Mouse (Mus musculus) liver, embryonic 13.5 days (tissue): ENCODE data around the gene Hmgb1. TPM values are rescaled to one million over a fixed set of nuclear protein-coding genes. Genes with fewer than 3 reads are reported as not detected.

Experiments used
- ATAC-seq: fragments of 200-750 bp; cut with Nextera tagmentation; 2 replicates; pipeline ENCODE4 v1.8.0; 2017; ENCODE audit warnings: low read depth, mild to moderate bottlenecking, moderate number of reproducible peaks, moderate library complexity
- DNase-seq: peaks from one replicate; pipeline ENCODE4 v3.0.0; 2022
- H3K27ac ChIP-seq: fragments of 300-500 bp; sonication (generic); 2 replicates; pipeline ENCODE4 v1.5.1; 2015; ENCODE audit warnings: moderate library complexity, mild to moderate bottlenecking, inconsistent platforms
- H3K27me3 ChIP-seq: fragments of 300-500 bp; sonication (generic); 2 replicates; pipeline ENCODE4 v1.6.1; 2015; ENCODE audit warnings: mild to moderate bottlenecking, inconsistent platforms
- H3K36me3 ChIP-seq: fragments of 300-500 bp; sonication (generic); 2 replicates; pipeline ENCODE4 v1.6.1; 2015; ENCODE audit warnings: mild to moderate bottlenecking, inconsistent platforms
- H3K4me1 ChIP-seq: fragments of 300-500 bp; sonication (generic); replicated peaks from 2 replicates; pipeline ENCODE4 v1.6.1; 2015; ENCODE audit warnings: inconsistent platforms
- H3K4me2 ChIP-seq: fragments of 300-500 bp; sonication (generic); 2 replicates; pipeline ENCODE4 v1.6.1; 2015; ENCODE audit warnings: inconsistent platforms, mild to moderate bottlenecking, moderate library complexity
- H3K4me3 ChIP-seq: fragments of 300-500 bp; sonication (generic); replicated peaks from 2 replicates; pipeline ENCODE4 v1.5.1; 2015; ENCODE audit warnings: mild to moderate bottlenecking, inconsistent platforms
- H3K9ac ChIP-seq: fragments of 300-500 bp; sonication (generic); 2 replicates; pipeline ENCODE4 v1.6.1; 2015; ENCODE audit warnings: mild to moderate bottlenecking, inconsistent platforms
- H3K9me3 ChIP-seq: fragments of 300-500 bp; sonication (generic); replicated peaks from 2 replicates; pipeline ENCODE4 v1.6.1; 2016; ENCODE audit warnings: inconsistent platforms
- WGBS: fragments of 180-500 bp; shearing (Covaris S2); methylation state at CpG from one replicate; pipeline ENCODE4 v1.1.7; 2015; ENCODE audit not compliant: insufficient replicate concordance; 5-methylcytosine and 5-hydroxymethylcytosine counted together
- polyA plus RNA-seq: library from polyadenylated mRNA; unstranded; fragments of >200 nt; fragmentation: Nextera tagmentation; extraction: Ambion mirVana; gene quantifications from 2 replicates; pipeline ENCODE4 v1.2.1, GENCODE M21; 2015

The Hmgb1 gene
- polyA plus RNA-seq, 1 experiment from 2014 or later: 678 TPM

DNA sequence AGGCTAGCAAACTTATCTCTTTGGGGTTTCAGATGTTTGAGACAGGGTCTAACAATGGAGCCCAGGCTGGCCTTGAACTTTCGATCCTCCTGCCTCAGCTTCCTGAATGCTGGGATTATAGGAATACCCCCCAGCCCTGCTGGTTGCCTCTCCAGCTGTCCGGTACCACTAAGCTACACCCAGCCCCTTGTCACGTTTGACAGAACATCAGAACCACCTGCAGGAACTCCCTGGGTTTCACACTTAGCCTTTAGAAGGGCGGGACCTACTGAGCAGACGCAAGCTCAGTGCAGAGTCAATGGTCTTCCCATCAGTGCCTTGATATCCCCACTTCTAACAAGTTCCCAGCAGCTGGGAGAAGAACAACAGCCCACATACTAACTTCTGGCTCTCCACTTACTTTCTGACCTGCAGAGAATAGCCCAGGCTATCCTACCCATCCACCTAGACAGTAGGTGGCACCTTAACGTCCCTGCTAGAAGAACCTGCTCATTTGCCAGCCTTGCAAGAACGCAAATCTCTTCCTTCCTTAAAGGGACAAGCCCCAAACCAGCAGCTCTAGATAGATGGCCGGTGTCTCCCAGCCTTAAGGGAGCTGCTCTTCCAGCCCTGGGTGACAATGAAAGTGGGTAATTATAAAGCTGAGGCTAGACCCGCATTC is 178.5 kb downstream of the Hmgb1 start:
- ATAC-seq: peak; percentile 6; the same call in 1 of the 2 replicates
- 60% methylated on average over 9 of the region's 9 CpGs for WGBS
- no peak overlapping the region for H3K4me3 ChIP-seq
- no peak for DNase-seq
- H3K36me3 ChIP-seq: no peaks in the 10 kb centered on the region
- H3K4me2 ChIP-seq: peak overlapping the region; percentile 57
- H3K9me3 ChIP-seq: no peaks in the 10 kb centered on the region
- peaks cover 31% of the 10 kb centered on the region for H3K4me1 ChIP-seq
- no peak overlapping the region for H3K9ac ChIP-seq
- no peak overlapping the region; the same call in 1 of the 2 replicates for H3K27ac ChIP-seq
- no peaks in the 10 kb centered on the region for H3K27me3 ChIP-seq

DNA sequence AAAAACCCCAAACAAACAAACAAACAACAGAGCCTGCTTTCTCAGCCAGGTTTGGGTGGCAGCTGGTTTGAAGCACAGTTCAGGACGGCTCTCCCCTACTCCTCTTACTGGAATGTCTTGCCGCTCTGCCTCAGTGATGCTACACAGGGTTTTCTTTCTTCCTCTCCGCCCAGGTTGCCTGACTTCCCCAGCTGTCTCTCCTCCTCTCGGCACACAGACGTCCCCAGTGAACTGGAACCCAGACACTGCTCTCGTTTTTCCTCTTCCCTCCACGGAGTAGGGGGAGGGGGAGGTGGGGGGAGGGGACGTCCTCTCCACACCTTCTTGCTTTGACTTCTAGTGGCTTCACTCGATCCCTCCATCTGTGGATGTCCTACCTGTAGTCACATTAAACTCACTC is 179.2 kb downstream of the Hmgb1 start:
- Histone ChIP-seq H3K9ac (no peak overlapping the region), H3K9me3 (no peaks in the 10 kb centered on the region), H3K4me1 (peaks cover 31% of the 10 kb centered on the region), H3K36me3 (no peaks in the 10 kb centered on the region), H3K27me3 (no peaks in the 10 kb centered on the region), H3K4me2 (no peak overlapping the region), H3K27ac (no peak overlapping the region), H3K4me3 (no peak overlapping the region)
- ATAC-seq: no peak
- WGBS: 36% methylated on average over 9 of the region's 9 CpGs
- no peak for DNase-seq

DNA sequence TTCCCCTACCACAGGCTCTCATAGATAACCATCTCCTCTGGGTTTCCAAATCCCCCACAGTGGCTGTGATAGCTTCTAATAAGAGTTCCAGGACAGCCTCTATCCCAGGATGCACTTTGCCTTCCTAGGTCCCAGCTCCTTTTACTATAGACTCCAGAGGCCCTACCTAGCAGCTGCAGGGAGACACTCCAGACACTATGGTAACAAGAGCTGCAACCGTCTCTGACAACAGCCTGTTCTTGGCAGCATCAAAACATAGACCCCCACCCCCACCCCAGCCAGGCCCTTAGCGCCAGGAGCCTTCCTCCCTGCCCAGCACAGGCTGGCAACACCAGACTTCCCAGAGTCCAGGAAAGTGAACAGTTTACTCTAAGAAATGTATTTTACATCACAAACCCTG is 181.2 kb downstream of the Hmgb1 start:
- WGBS: 56% methylated on average over 2 of the region's 2 CpGs
- H3K4me1 ChIP-seq: peaks cover 31% of the 10 kb centered on the region
- no peaks in the 10 kb centered on the region for H3K27me3 ChIP-seq
- H3K27ac ChIP-seq: no peak overlapping the region
- H3K9ac ChIP-seq: no peak overlapping the region
- DNase-seq (no peak), ATAC-seq (no peak)
- H3K36me3 ChIP-seq: no peaks in the 10 kb centered on the region
- H3K4me2 ChIP-seq: no peak overlapping the region
- H3K4me3 ChIP-seq: no peak overlapping the region
- H3K9me3 ChIP-seq: no peaks in the 10 kb centered on the region

DNA sequence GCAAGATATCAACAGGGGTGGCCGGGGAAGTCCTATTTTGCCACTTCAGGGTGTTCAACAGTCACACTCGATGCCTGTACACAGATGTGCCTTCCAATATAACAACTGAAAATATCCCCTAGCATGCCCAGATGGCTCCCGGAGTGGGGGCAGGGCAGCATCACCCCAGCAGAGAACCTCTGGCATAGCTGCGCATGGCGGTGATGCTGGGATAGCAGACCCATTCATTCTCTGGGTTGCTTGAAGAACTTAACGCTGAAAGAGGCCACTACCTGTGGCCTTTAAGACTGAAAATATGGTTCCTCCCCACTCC is 181.5 kb downstream of the Hmgb1 start:
- 64% methylated on average over 6 of the region's 6 CpGs for WGBS
- Histone ChIP-seq H3K9ac (no peak overlapping the region), H3K36me3 (no peaks in the 10 kb centered on the region), H3K27me3 (no peaks in the 10 kb centered on the region), H3K4me2 (no peak overlapping the region), H3K4me3 (no peak overlapping the region), H3K4me1 (peaks cover 31% of the 10 kb centered on the region), H3K27ac (peak overlapping the region; percentile 4; the same call in 1 of the 2 replicates), H3K9me3 (no peaks in the 10 kb centered on the region)
- DNase-seq: no peak
- ATAC-seq: no peak

DNA sequence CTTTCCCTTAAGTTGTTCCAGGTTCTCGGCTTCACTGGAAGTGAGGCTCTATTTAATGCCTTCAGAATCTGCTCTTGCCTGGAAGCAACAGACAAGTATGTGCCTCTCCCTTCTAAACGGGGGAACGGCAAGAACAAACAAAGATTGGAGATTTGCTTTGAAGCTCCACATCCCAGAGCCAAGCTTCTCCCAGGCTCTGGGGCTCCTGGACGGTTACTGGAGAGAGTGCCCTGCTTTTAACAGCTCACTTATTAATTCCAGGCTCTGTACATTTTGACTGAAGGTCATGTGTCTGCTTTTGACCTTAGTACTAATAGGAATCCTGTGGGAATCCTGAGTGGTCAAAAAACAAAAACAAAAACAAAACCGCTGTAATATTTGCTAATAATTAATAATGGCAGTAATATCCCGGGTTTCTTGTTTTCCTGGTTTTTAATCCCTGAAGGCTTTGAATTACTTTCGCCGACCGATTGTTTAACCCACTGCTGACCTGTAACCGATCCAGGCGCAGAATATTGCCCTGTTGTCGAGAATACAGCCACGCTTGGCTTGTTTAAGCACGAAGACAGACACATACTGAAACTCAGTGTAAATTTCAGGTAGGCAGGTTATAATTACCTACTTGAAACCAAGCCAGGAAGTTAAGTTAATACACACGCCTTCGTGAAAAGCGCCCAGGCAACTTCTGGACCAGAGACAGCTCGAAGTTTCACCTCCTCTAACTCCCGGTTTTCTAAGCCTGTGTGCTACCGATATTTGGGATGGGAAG is 182.1 kb downstream of the Hmgb1 start:
- DNase-seq (no peak), ATAC-seq (no peak)
- no peaks in the 10 kb centered on the region for H3K27me3 ChIP-seq
- no peak overlapping the region for H3K9ac ChIP-seq
- H3K4me3 ChIP-seq: no peak overlapping the region
- peaks cover 27% of the 10 kb centered on the region for H3K4me1 ChIP-seq
- H3K27ac ChIP-seq: peak overlapping the region; percentile 34
- no peaks in the 10 kb centered on the region for H3K36me3 ChIP-seq
- WGBS: 69% methylated on average over 20 of the region's 20 CpGs
- no peak overlapping the region for H3K4me2 ChIP-seq
- no peaks in the 10 kb centered on the region for H3K9me3 ChIP-seq

DNA sequence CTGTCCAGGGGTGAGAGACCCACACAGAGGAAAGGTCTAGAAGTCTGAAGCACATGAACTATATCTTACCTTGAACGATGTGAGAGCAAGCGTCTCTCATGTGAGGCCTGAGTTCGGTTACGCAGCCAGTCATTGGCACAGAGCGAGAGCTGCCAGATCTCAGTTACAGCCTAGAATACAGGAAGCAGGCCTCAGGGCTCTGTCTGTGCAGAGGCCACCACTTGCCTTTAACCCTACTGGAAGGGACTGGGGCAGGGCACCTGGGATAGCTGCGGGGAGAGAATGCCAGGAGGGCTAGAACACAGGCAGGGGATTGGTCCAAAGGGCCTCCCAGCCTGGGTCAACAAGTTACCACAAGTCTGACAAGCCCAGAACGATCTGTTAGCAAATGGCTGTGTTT is 184.5 kb downstream of the Hmgb1 start:
- H3K9me3 ChIP-seq: no peaks in the 10 kb centered on the region
- H3K4me1 ChIP-seq: peaks cover 21% of the 10 kb centered on the region
- no peak overlapping the region for H3K27ac ChIP-seq
- no peaks in the 10 kb centered on the region for H3K36me3 ChIP-seq
- 82% methylated on average over 7 of the region's 7 CpGs for WGBS
- H3K27me3 ChIP-seq: no peaks in the 10 kb centered on the region
- DNase-seq: no peak
- H3K9ac ChIP-seq: no peak overlapping the region
- no peak overlapping the region for H3K4me2 ChIP-seq
- H3K4me3 ChIP-seq: no peak overlapping the region
- no peak for ATAC-seq

DNA sequence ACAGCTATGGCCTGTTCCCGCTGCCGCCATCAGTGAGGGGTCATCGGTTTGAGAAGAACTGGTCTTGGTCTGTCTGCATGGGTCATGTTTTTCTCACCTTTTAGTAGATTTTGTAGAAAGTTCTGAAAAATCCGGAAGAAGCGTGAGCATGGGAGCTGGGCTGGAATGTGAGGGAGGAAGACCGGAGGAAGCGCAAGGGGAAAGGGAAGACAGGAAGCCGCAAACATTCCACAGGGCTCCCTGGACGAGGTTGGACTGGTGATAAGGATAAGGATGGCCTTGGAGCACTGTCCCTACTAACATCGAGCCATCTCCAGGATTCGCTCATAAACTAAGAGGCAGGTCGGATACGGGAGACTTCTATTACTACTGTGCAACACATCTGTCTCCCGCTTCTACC is 185.8 kb downstream of the Hmgb1 start:
- no peak overlapping the region for H3K27ac ChIP-seq
- DNase-seq: no peak
- no peaks in the 10 kb centered on the region for H3K9me3 ChIP-seq
- no peak overlapping the region for H3K9ac ChIP-seq
- H3K4me3 ChIP-seq: no peak overlapping the region
- H3K27me3 ChIP-seq: no peaks in the 10 kb centered on the region
- 70% methylated on average over 14 of the region's 14 CpGs for WGBS
- ATAC-seq: no peak
- no peaks in the 10 kb centered on the region for H3K36me3 ChIP-seq
- peaks cover 28% of the 10 kb centered on the region for H3K4me1 ChIP-seq
- H3K4me2 ChIP-seq: no peak overlapping the region

DNA sequence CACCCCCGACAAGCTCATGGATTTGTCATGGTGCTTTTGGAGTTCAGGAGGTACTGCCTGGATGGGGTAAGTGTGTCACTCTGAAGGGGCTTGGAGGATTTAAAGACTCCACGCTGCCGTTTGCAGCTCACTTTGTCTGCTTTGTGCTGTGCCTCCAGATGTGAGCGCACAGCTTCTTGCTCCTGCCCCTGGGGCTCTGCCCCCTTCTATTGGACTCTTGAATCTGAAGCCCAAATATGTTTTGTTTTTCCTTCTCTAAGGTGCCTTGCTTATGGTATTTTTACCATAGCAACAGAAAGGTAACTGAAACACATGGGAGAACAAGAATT is 187.6 kb downstream of the Hmgb1 start:
- Histone ChIP-seq H3K27me3 (no peaks in the 10 kb centered on the region), H3K27ac (no peak overlapping the region), H3K4me3 (no peak overlapping the region), H3K4me1 (peaks cover 23% of the 10 kb centered on the region), H3K9ac (no peak overlapping the region), H3K4me2 (no peak overlapping the region), H3K36me3 (no peaks in the 10 kb centered on the region), H3K9me3 (no peaks in the 10 kb centered on the region)
- no peak for DNase-seq
- ATAC-seq: no peak
- 73% methylated on average over 4 of the region's 4 CpGs for WGBS

Other genes starting within 250 kb of the Hmgb1 start
- gene Gm42791, start 189.3 kb downstream of the Hmgb1 start, polyA plus RNA-seq: 0.32 and 0.86 TPM in 2 replicates
- gene Uspl1, start 139 bp downstream of the Hmgb1 start, polyA plus RNA-seq: 24.2 and 28.6 TPM in 2 replicates
- gene Alox5ap, start 80.3 kb upstream of the Hmgb1 start, polyA plus RNA-seq: 22.5 and 24.7 TPM in 2 replicates
- gene Medag, start 227.3 kb upstream of the Hmgb1 start, polyA plus RNA-seq: 0.28 and 0.36 TPM in 2 replicates